Mouse (Mus musculus): ENCODE measurements at regions not wholly inside any gene's neighbourhood (a gene's known extent, or its start where the extent isn't known, plus 50 kb on each side); places are given as distances from the start of the nearest gene placed in this dataset.

- H3K4me1 ChIP-seq (ENCODE audit: control insufficient read depth, insufficient read depth, insufficient read length): peaks cover 3% of the 10 kb centered on the region; the same call in 1 of the 2 replicates
- no peak overlapping the region for H3K27ac ChIP-seq (ENCODE audit: insufficient read depth, low read length)
- H3K36me3 ChIP-seq (ENCODE audit: control insufficient read depth, insufficient read depth, low read length): no peaks in the 10 kb centered on the region
- no peaks in the 10 kb centered on the region for H3K27me3 ChIP-seq (ENCODE audit: control insufficient read depth, insufficient read depth, low read length)
- TF ChIP-seq CTCF (IDR thresholded peaks at IDR 0.05; ENCODE audit: extremely low read depth, insufficient read depth, insufficient read length, insufficient replicate concordance) (no peak), POLR2A (IDR thresholded peaks at IDR 0.05; ENCODE audit: low read depth, low read length) (no peak)
- peak overlapping the region; percentile 23; the same call in 1 of the 2 replicates for H3K4me3 ChIP-seq (ENCODE audit: extremely low read depth, insufficient read depth, insufficient read length)
- 29% methylated on average over 20 of the region's 20 CpGs for WGBS
- DNase-seq (ENCODE audit: low read depth in 1 of 2, low spot score in 2 of 2): no peak
Measured at GRCm38 (mm10) chr13:97434961-97435864, 194.3 kb downstream of the Enc1 start.

GRCm38 (mm10) chr13:97434167-97434566 lies 193.3 kb downstream of the Enc1 start:
- H3K4me1 ChIP-seq (ENCODE audit: control insufficient read depth, insufficient read depth, insufficient read length): peaks cover 3% of the 10 kb centered on the region; the same call in 1 of the 2 replicates
- 94% methylated on average over 7 of the region's 7 CpGs for WGBS
- H3K4me3 ChIP-seq (ENCODE audit: extremely low read depth, insufficient read depth, insufficient read length): no peak overlapping the region
- no peak for TF ChIP-seq CTCF (IDR thresholded peaks at IDR 0.05; ENCODE audit: extremely low read depth, insufficient read depth, insufficient read length, insufficient replicate concordance)
- no peak for TF ChIP-seq POLR2A (IDR thresholded peaks at IDR 0.05; ENCODE audit: low read depth, low read length)
- H3K27ac ChIP-seq (ENCODE audit: insufficient read depth, low read length): no peak overlapping the region
- H3K36me3 ChIP-seq (ENCODE audit: control insufficient read depth, insufficient read depth, low read length): no peaks in the 10 kb centered on the region
- H3K27me3 ChIP-seq (ENCODE audit: control insufficient read depth, insufficient read depth, low read length): no peaks in the 10 kb centered on the region
- DNase-seq (ENCODE audit: low read depth in 1 of 2, low spot score in 2 of 2): no peak

GRCm38 (mm10) chr13:97432627-97433026 lies 191.7 kb downstream of the Enc1 start:
- no peak overlapping the region for H3K4me3 ChIP-seq (ENCODE audit: extremely low read depth, insufficient read depth, insufficient read length)
- WGBS: 81% methylated on average over 4 of the region's 4 CpGs
- H3K27ac ChIP-seq (ENCODE audit: insufficient read depth, low read length): no peak overlapping the region
- DNase-seq (ENCODE audit: low read depth in 1 of 2, low spot score in 2 of 2): no peak
- TF ChIP-seq CTCF (IDR thresholded peaks at IDR 0.05; ENCODE audit: extremely low read depth, insufficient read depth, insufficient read length, insufficient replicate concordance) (no peak), POLR2A (IDR thresholded peaks at IDR 0.05; ENCODE audit: low read depth, low read length) (no peak)
- no peaks in the 10 kb centered on the region for H3K36me3 ChIP-seq (ENCODE audit: control insufficient read depth, insufficient read depth, low read length)
- no peaks in the 10 kb centered on the region for H3K27me3 ChIP-seq (ENCODE audit: control insufficient read depth, insufficient read depth, low read length)
- H3K4me1 ChIP-seq (ENCODE audit: control insufficient read depth, insufficient read depth, insufficient read length): peaks cover 3% of the 10 kb centered on the region; the same call in 1 of the 2 replicates

- 59% methylated on average over 2 of the region's 2 CpGs for WGBS
- Histone ChIP-seq H3K4me3 (ENCODE audit: extremely low read depth, insufficient read depth, insufficient read length) (no peak overlapping the region), H3K36me3 (ENCODE audit: control insufficient read depth, insufficient read depth, low read length) (no peaks in the 10 kb centered on the region), H3K27ac (ENCODE audit: insufficient read depth, low read length) (no peak overlapping the region), H3K27me3 (ENCODE audit: control insufficient read depth, insufficient read depth, low read length) (no peaks in the 10 kb centered on the region), H3K4me1 (ENCODE audit: control insufficient read depth, insufficient read depth, insufficient read length) (peaks cover 3% of the 10 kb centered on the region; the same call in 1 of the 2 replicates)
- TF ChIP-seq CTCF (IDR thresholded peaks at IDR 0.05; ENCODE audit: extremely low read depth, insufficient read depth, insufficient read length, insufficient replicate concordance) (no peak), POLR2A (IDR thresholded peaks at IDR 0.05; ENCODE audit: low read depth, low read length) (no peak)
- no peak for DNase-seq (ENCODE audit: low read depth in 1 of 2, low spot score in 2 of 2)
Measured at GRCm38 (mm10) chr13:97430885-97431284, 190.0 kb downstream of the Enc1 start.

GRCm38 (mm10) chr13:97428163-97428562 lies 187.3 kb downstream of the Enc1 start:
- no peak overlapping the region for H3K4me3 ChIP-seq (ENCODE audit: extremely low read depth, insufficient read depth, insufficient read length)
- no peaks in the 10 kb centered on the region for H3K27me3 ChIP-seq (ENCODE audit: control insufficient read depth, insufficient read depth, low read length)
- 82% methylated on average over 6 of the region's 6 CpGs for WGBS
- no peaks in the 10 kb centered on the region for H3K36me3 ChIP-seq (ENCODE audit: control insufficient read depth, insufficient read depth, low read length)
- H3K27ac ChIP-seq (ENCODE audit: insufficient read depth, low read length): no peak overlapping the region
- DNase-seq (ENCODE audit: low read depth in 1 of 2, low spot score in 2 of 2): no peak
- no peak for TF ChIP-seq POLR2A (IDR thresholded peaks at IDR 0.05; ENCODE audit: low read depth, low read length)
- H3K4me1 ChIP-seq (ENCODE audit: control insufficient read depth, insufficient read depth, insufficient read length): no peaks in the 10 kb centered on the region

GRCm38 (mm10) chr13:97427537-97427936 lies 186.6 kb downstream of the Enc1 start:
- DNase-seq (ENCODE audit: low read depth in 1 of 2, low spot score in 2 of 2): no peak
- no peaks in the 10 kb centered on the region for H3K27me3 ChIP-seq (ENCODE audit: control insufficient read depth, insufficient read depth, low read length)
- WGBS: 77% methylated on average over 4 of the region's 4 CpGs

GRCm38 (mm10) chr13:97425731-97426130 lies 184.8 kb downstream of the Enc1 start:
- no peak for DNase-seq (ENCODE audit: low read depth in 1 of 2, low spot score in 2 of 2)
- H3K36me3 ChIP-seq (ENCODE audit: control insufficient read depth, insufficient read depth, low read length): no peaks in the 10 kb centered on the region
- no peaks in the 10 kb centered on the region for H3K27me3 ChIP-seq (ENCODE audit: control insufficient read depth, insufficient read depth, low read length)
- no peaks in the 10 kb centered on the region for H3K4me1 ChIP-seq (ENCODE audit: control insufficient read depth, insufficient read depth, insufficient read length)
- TF ChIP-seq POLR2A (IDR thresholded peaks at IDR 0.05; ENCODE audit: low read depth, low read length) (no peak), CTCF (IDR thresholded peaks at IDR 0.05; ENCODE audit: extremely low read depth, insufficient read depth, insufficient read length, insufficient replicate concordance) (no peak)
- no peak overlapping the region for H3K27ac ChIP-seq (ENCODE audit: insufficient read depth, low read length)
- 85% methylated on average over 9 of the region's 9 CpGs for WGBS
- H3K4me3 ChIP-seq (ENCODE audit: extremely low read depth, insufficient read depth, insufficient read length): no peak overlapping the region

More at GRCm38 (mm10) chr13:97427537-97427936, 186.6 kb downstream of the Enc1 start:
- no peak for TF ChIP-seq POLR2A (IDR thresholded peaks at IDR 0.05; ENCODE audit: low read depth, low read length)
- TF ChIP-seq CTCF (IDR thresholded peaks at IDR 0.05; ENCODE audit: extremely low read depth, insufficient read depth, insufficient read length, insufficient replicate concordance): no peak
- no peak overlapping the region for H3K4me3 ChIP-seq (ENCODE audit: extremely low read depth, insufficient read depth, insufficient read length)
- no peaks in the 10 kb centered on the region for H3K4me1 ChIP-seq (ENCODE audit: control insufficient read depth, insufficient read depth, insufficient read length)
- H3K36me3 ChIP-seq (ENCODE audit: control insufficient read depth, insufficient read depth, low read length): no peaks in the 10 kb centered on the region
- H3K27ac ChIP-seq (ENCODE audit: insufficient read depth, low read length): no peak overlapping the region
